8 mouse cellular contexts compared by ENCODE assay signal in the genomic region with DNA sequence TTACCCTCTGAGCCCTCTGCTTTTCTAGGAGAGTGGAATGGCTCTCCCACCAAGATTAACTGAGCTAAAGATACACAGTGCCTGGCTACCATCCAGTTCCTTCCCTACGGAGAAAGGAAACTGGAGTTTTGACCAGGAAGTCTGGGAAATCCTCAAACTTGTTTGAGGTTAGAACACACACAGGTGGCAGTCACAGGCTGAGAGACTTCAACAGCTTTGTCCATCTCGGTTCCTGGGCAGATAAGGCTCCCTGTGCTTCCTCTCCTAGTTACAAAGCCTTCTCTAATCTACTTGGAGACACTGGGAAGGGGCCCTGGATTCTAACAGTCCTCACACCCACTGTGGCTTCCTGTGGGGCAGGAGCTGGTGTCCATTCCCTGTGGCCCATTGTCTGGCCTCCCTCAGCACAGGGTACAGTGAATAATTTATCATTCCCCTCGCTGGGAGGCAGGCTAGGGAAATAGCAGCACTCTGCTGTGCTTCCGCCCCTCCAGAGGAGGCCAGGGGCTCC. TPM values are rescaled to one million over a fixed set of nuclear protein-coding genes. Genes with fewer than 3 reads are reported as not detected.
DNase-seq lines count a peak whose midpoint lies in the region; ATAC-seq and TF ChIP-seq lines count a peak whose summit lies in the region.
"Had no signal": no experiment of that assay in that cellular context is flagged by ENCODE, and none has a peak within 500 bp of the region (broad histone marks: within the 10 kb centered on the region; RNA-seq: fewer than 3 reads in every experiment).

No protein-coding gene starts in this region.

- H3K36me3 ChIP-seq in embryonic facial prominence, embryonic 13.5 days, result 0 out of 2 replicates have a peak, but pooled peaks cover 6% of the 10 kb centered on the region
- peaks cover 20% of the 10 kb centered on the region for H3K36me3 ChIP-seq in forebrain, postnatal 0 days (ENCODE audit: insufficient read depth)
- H3K36me3 ChIP-seq in intestine, postnatal 0 days (ENCODE audit: control insufficient read depth, insufficient read depth), result peaks cover 3% of the 10 kb centered on the region; the same call in 1 of the 2 replicates
- H3K36me3 ChIP-seq: liver, embryonic 13.5 days had no signal

- H3K4me1 ChIP-seq in embryonic facial prominence, embryonic 13.5 days, result peaks cover 40% of the 10 kb centered on the region
- H3K4me1 ChIP-seq in forebrain, postnatal 0 days (ENCODE audit: insufficient read depth), result peaks cover 28% of the 10 kb centered on the region
- H3K4me1 ChIP-seq in intestine, postnatal 0 days (replicated peaks; ENCODE audit: control insufficient read depth, insufficient read depth, low read length), result peaks cover 20% of the 10 kb centered on the region

- DNase-seq in forebrain, postnatal 0 days, result peak; percentile 20
- DNase-seq in lung, postnatal 14 days, result peak; percentile 51
- no peak for DNase-seq in urinary bladder, postnatal 14 days (ENCODE audit: low spot score)
- no peak for DNase-seq in right cerebral cortex, adult 2 months (ENCODE audit: low spot score in 2 of 2)
- DNase-seq in cerebellum, postnatal 4 days (ENCODE audit: low spot score in 2 of 2), result no peak
- DNase-seq: liver, embryonic 13.5 days had no signal

- H3K9me3 ChIP-seq in embryonic facial prominence, embryonic 13.5 days, result no peaks in the 10 kb centered on the region
- H3K9me3 ChIP-seq in forebrain, postnatal 0 days (ENCODE audit: low read length), result no peaks in the 10 kb centered on the region
- H3K9me3 ChIP-seq in intestine, postnatal 0 days (ENCODE audit: control insufficient read depth), result no peaks in the 10 kb centered on the region
- H3K9me3 ChIP-seq: liver, embryonic 13.5 days had no signal

- H3K4me3 ChIP-seq in embryonic facial prominence, embryonic 13.5 days, result no peak overlapping the region
- H3K4me3 ChIP-seq in forebrain, postnatal 0 days (ENCODE audit: low read depth, low read length), result peak overlapping the region; percentile 68
- H3K4me3 ChIP-seq in intestine, postnatal 0 days (ENCODE audit: low read depth, low read length), result no peak overlapping the region
- H3K4me3 ChIP-seq: liver, embryonic 13.5 days had no signal

- H3K4me2 ChIP-seq in embryonic facial prominence, embryonic 13.5 days, result peak overlapping the region; percentile 96
- H3K4me2 ChIP-seq in forebrain, postnatal 0 days (ENCODE audit: low read depth), result peak overlapping the region; percentile 77
- H3K4me2 ChIP-seq in intestine, postnatal 0 days (replicated peaks; ENCODE audit: low read depth), result peak overlapping the region; percentile 98
- H3K4me2 ChIP-seq: liver, embryonic 13.5 days had no signal

- H3K9ac ChIP-seq in embryonic facial prominence, embryonic 13.5 days, result no peak overlapping the region
- H3K9ac ChIP-seq in forebrain, postnatal 0 days, result peak overlapping the region; percentile 35
- no peak overlapping the region for H3K9ac ChIP-seq in intestine, postnatal 0 days (ENCODE audit: low read depth, low read length)
- H3K9ac ChIP-seq: liver, embryonic 13.5 days had no signal

- H3K27me3 ChIP-seq in embryonic facial prominence, embryonic 13.5 days, result peaks cover 17% of the 10 kb centered on the region
- no peaks in the 10 kb centered on the region for H3K27me3 ChIP-seq in forebrain, postnatal 0 days (ENCODE audit: insufficient read depth, low read length)
- no peaks in the 10 kb centered on the region for H3K27me3 ChIP-seq in intestine, postnatal 0 days (replicated peaks; ENCODE audit: control insufficient read depth, insufficient read depth, low read length)

- peak overlapping the region; percentile 56 for H3K27ac ChIP-seq in embryonic facial prominence, embryonic 13.5 days
- no peak overlapping the region for H3K27ac ChIP-seq in forebrain, postnatal 0 days (ENCODE audit: low read depth, low read length)
- no peak overlapping the region; the same call in 1 of the 2 replicates for H3K27ac ChIP-seq in intestine, postnatal 0 days (ENCODE audit: low read depth, low read length)
- H3K27ac ChIP-seq: liver, embryonic 13.5 days had no signal

- ATAC-seq in embryonic facial prominence, embryonic 13.5 days (ENCODE audit: insufficient number of reproducible peaks, insufficient read depth, low FRiP score, low TSS enrichment, low read depth), result no peak
- ATAC-seq in forebrain, postnatal 0 days, result no peak
- no peak for ATAC-seq in intestine, postnatal 0 days

- peak; percentile 25 for TF ChIP-seq CTCF in forebrain, postnatal 0 days (IDR thresholded peaks at IDR 0.05; ENCODE audit: low read depth)
- peak; percentile 44 for TF ChIP-seq CTCF in intestine, postnatal 0 days (IDR thresholded peaks at IDR 0.05; ENCODE audit: low read depth)

- 35% methylated on average over 4 of the region's 4 CpGs for WGBS in embryonic facial prominence, embryonic 13.5 days
- WGBS in forebrain, postnatal 0 days, result 17% methylated on average over 4 of the region's 4 CpGs
- WGBS in intestine, postnatal 0 days, result 14% methylated on average over 4 of the region's 4 CpGs

RNA-seq across cellular contexts. Expression of gene Gdpd5, which starts 2.9 kb away (rescaled TPM):
- polyA plus RNA-seq in embryonic facial prominence, embryonic 13.5 days (2015; fragmentation: Nextera tagmentation; extraction: Ambion mirVana), result 10.8 and 11.3 TPM in 2 replicates
- total RNA-seq in forebrain, postnatal 0 days (2014; rRNA removed), result 36.2 and 41.2 TPM in 2 replicates
- 30.9 and 38.2 TPM in 2 replicates for polyA plus RNA-seq in forebrain, postnatal 0 days (2015; fragmentation: Nextera tagmentation; extraction: Ambion mirVana)
- polyA plus RNA-seq in intestine, postnatal 0 days (2015; fragmentation: Nextera tagmentation; extraction: Ambion mirVana), result 15.7 and 16.9 TPM in 2 replicates

RNA-seq across cellular contexts. Expression of gene Serpinh1, which starts 31.1 kb away (rescaled TPM):
- polyA plus RNA-seq in embryonic facial prominence, embryonic 13.5 days (2015; fragmentation: Nextera tagmentation; extraction: Ambion mirVana), result 1,619 and 1,744 TPM in 2 replicates
- total RNA-seq in forebrain, postnatal 0 days (2014; rRNA removed), result 127 and 160 TPM in 2 replicates
- 117 and 121 TPM in 2 replicates for polyA plus RNA-seq in forebrain, postnatal 0 days (2015; fragmentation: Nextera tagmentation; extraction: Ambion mirVana)
- polyA plus RNA-seq in intestine, postnatal 0 days (2015; fragmentation: Nextera tagmentation; extraction: Ambion mirVana), result 199 and 204 TPM in 2 replicates

Comparison
In these comparisons a context has a peak if more than half of its experiments do, and no peak if none do; other contexts are left out.
1. DNase-seq: peak in forebrain, postnatal 0 days (single experiment) and lung, postnatal 14 days (single experiment); none in urinary bladder, postnatal 14 days (single experiment), right cerebral cortex, adult 2 months (0 of 2) and cerebellum, postnatal 4 days (0 of 2).
2. Peak in every context shown above with its lines, with median percentiles within 50 percentile points of each other: H3K4me2 ChIP-seq.